Mouse (Mus musculus): Measurements from ENCODE around the gene Scg5.
A peak's percentile ranks its signal among the peaks of the same experiment; 100 is the strongest.

Gene Scg5

DNA sequence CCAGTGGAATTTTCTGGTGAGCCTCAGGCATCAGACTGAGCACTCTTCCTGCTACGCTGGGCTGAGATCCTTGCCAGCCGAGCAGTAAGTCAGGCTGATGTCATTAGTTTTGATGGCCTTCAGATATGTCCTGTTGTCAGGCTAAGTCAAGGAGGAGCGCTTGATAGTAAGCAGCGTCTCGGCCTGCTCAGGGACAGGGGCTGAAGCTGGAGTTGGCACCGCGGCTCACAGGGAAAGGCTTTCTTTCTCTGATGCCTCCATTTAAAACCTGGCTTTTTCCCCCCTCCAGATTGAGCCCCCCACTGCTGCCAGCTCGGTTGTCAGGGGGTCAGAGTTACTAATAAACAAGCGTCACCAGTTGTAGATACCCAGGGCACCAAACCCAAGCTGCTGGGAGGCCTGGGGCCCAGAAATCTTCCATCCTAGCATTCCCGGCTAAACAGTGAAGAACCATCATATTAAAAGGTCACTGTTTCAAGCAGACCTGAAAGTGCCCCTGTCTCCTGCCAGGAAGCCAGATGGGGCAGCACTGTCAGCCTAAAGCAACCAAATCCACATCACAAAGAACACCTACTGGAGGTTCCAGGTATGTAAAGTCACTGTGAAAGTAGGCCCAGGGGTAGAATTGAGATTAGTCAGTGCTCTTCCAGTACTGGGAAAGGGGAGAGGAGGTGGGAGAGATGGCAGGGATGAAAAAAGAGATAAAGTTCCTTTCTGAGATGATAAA is 21.9 kb downstream of the Scg5 start:
- no peak for DNase-seq (ENCODE audit: low spot score in 2 of 2)

DNA sequence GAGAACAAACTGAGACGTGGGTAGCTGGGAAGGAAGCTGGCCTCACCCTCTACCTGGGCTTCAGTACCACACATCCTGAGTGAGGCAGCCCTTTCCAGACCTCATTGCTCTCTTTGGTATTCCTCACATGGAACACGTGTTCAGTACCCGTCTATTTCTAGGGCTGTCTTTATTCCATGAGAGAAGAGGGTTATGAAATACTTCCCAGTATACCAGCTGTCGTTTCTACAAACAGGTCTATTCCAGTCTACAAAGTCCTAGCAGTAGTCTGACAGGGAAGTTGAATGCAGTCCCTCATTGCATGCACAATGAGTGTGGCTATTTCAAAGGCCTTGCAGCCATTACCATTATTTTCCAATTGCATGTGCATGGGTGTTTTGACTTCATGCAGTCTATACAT is 23.2 kb downstream of the Scg5 start:
- DNase-seq (ENCODE audit: low spot score in 2 of 2), result no peak

DNA sequence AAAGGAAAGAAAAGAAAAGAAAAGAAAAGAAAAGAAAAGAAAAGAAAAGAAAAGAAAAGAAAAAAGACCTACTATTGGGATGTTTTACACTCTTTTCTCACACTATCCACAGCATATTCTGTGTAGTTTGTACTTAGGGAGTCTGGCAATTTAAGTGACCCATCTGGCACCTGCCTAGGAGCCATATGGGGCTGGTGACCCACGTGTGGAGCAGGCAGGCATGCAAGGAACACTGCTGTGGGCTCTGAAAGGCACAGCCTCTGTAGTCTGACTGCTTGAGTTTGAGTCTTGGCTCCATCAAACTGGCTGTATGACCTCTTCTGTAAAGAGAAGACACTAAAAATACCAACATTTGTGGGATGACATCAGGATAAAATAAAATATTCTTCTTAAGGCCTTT is 25.2 kb downstream of the Scg5 start:
- DNase-seq (ENCODE audit: low spot score in 2 of 2), result no peak

DNA sequence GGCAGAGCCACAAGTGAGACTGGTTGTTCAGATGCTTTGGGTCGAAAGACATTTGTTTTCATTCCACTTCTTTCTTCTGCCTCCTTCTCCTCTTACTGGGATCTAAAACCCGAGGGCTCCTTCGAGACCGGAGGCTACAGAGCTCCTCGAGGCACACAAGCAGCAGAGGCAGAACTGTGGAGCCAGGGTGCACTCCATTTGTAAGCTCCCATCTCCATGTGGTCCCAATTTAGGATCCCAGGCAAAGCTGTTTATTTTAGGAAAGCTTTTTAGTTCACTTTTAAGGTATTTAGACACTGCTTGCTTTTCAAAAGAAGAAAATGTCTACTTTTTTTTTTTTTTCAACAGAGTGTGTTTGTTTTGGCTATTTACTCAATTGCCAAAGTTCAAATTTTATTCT is 28.1 kb downstream of the Scg5 start:
- DNase-seq (ENCODE audit: low spot score in 2 of 2), result no peak

DNA sequence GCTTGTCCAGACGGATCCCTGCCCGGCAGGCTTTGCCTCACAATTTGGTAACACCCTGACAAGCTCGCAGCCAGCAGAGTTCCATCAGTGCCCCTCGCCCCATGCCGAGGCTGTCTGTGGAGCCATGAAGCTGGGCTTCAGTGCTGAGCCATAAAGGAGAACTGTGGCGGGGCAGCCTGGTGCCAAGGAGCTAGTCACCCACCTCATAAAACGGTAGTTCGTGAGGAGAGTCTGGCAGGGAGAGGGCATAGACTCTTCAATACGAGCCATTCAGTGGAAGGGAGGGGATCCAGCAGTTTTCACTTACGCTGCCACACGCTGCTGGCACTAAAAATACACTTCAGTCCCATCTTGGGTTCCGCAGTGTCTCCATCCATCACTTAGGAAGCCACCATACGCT is 30.3 kb downstream of the Scg5 start:
- DNase-seq (ENCODE audit: low spot score in 2 of 2), result no peak

GRCm38 (mm10) chr2:113795186-113795585 is 33.7 kb downstream of the Scg5 start:
- DNase-seq (ENCODE audit: low spot score in 2 of 2), result no peak

DNA sequence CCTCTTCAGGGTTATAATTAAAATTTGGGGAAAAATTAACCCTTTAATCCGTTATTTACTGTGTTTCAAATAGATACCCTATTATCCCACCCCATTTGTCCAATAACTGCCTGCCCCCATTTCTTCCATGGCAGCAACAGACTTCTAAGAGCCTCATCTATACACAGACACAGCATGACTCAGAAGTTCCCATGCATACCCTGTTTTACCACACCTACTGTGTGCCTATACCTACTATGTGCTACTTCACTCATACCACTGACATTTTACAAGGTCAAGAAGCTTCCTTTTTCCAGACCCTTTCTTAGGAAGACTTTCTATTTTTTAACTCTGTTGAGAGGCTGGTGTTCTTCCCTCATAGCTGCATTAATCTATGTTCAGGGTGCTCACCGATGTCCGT is 35.4 kb downstream of the Scg5 start:
- no peak for DNase-seq (ENCODE audit: low spot score in 2 of 2)

- DNase-seq (ENCODE audit: low spot score in 2 of 2), result no peak
Observed at GRCm38 (mm10) chr2:113788821-113789387, 40.0 kb downstream of the Scg5 start.

DNA sequence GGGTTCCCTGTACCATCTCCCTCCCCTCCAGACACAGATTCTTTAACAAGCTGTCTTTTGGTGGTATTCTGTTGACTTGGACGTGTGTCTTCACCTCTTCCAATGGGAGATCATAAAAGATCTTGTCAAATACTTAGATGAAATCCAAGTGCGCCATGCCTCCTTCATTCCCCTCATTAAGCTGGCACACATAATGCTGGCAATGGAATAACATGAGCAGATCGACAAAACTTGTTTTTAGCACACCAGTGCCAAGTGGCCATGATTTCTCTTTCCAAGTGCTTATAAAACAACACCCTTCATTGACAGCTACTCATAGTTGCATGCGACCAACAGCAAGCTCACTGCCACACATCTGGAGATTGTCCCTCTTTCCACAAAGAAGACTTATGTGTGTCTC is 41.0 kb downstream of the Scg5 start:
- no peak for DNase-seq (ENCODE audit: low spot score in 2 of 2)

- DNase-seq (ENCODE audit: low spot score in 2 of 2), result no peak
Observed at GRCm38 (mm10) chr2:113784851-113785250, 44.1 kb downstream of the Scg5 start.

DNA sequence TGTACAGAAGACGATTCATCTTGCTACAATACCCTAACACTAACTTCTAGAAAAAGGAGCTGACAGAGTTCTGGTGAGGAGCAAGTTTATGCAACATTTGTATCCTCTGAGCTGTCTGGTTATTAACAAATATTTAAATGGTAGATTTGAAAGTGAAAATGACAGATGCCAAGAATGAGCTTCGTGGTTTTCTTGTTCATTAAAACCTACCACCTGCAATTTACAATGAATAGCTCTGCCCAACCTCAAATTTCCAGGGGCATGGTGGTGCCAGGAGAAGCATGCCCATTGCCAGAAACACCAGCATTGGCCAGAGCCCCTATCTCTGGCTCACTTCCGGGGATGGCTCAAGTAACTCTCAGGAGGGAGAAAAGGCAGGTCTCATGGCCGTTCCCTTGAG is 47.4 kb downstream of the Scg5 start:
- DNase-seq (ENCODE audit: low spot score in 2 of 2), result no peak

DNA sequence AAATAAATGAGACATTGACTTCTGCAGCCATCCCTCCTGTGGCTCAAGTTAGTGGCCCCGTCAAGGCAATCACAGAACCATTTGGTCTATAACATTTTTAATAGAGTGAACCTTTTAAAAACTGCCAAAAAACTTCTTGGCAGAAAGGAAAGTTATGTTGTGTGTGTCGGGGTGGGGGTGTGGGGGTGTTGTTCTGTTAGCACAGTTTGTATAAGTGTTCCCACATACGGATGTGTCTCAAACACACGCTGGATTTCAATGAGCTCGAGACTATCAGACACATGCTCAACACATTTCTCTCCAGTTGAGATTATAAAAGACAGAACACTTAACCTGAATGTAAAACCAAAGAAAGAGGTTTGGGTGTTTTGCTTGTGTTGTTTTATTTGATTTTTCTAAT is 47.8 kb downstream of the Scg5 start:
- no peak for DNase-seq (ENCODE audit: low spot score in 2 of 2)

GRCm38 (mm10) chr2:113779336-113779735 is 49.6 kb downstream of the Scg5 start:
- DNase-seq (ENCODE audit: low spot score in 2 of 2), result peak in 1 of 2 experiments; percentile 29

DNA sequence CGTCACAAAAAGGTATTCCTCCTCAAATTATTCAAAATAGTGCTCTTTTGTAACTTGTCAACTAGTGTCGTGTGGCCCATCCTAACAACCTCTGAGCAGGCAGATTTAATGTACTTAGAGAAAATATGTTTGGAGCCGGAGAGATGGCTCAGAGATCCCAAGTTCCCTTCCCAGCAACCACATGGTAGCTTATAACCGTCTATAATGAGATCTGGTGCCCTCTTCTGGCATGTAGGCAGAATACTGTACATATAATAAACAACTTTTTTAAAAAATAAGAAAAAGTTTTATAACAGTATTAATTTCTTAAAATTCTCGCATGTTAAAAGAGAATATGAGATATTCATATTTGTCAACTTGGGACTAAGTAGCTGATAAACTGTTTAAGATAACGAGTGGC is 50.9 kb downstream of the Scg5 start:
- DNase-seq (ENCODE audit: low spot score in 2 of 2), result no peak

- no peak for DNase-seq (ENCODE audit: low spot score in 2 of 2)
Observed at GRCm38 (mm10) chr2:113776297-113776696, 52.6 kb downstream of the Scg5 start.

GRCm38 (mm10) chr2:113774150-113774805 is 54.6 kb downstream of the Scg5 start:
- DNase-seq (ENCODE audit: low spot score in 2 of 2), result no peak

DNA sequence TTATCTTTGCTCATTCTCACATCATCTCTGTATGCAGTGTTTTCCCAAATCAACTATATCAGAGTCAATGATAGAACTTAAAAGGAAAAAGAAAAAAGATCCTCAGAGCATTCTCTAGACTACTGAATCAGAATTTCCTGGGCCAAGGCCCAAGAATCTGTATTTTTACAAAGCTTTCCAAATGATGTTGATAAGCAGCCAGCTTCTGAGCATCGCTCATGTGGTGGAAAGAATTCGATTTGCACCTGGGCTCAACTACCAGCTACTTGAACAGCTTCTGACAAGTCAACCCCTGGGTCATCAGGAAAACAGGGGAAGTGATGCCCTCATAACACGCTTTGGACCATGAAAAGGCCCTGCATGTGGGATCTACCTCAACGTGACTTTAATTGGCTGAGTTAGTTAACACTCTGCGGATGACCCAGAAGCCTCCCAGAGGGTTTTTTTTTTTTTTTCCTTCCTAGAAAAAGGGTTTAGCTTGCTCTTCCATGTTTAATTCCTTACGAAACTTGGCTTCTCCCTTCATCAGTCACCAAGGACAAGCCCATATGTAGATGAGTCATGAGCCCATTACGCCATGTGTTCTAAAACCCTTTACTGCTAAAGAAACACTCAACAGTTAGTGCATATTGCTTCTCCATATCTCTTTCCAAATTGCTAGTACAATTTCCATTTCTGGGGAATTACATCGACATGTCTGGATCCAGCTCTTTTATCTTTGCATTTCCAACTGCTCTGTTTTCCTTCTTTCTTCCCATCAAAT is 60.2 kb downstream of the Scg5 start:
- DNase-seq (ENCODE audit: low spot score in 2 of 2), result no peak

DNA sequence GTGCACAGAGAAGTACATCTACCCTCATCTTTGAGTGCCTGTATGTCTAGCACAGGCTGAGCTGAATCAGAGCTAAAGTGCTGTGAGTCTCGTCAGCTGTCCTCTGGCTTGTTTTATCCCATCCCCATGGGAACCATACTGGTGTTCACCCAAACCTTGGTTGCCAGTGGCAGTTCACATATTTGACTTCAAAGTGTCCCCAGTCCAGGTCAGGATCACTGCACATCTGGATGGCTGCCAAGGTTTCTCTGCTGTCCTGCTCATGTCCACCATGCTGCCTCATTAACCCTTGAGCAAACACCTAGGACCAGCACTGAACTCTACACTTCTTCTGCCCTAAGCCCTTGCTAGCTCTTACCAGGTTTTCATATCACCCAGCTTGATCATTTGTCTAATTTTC is 63.0 kb downstream of the Scg5 start:
- no peak for DNase-seq (ENCODE audit: low spot score in 2 of 2)

DNA sequence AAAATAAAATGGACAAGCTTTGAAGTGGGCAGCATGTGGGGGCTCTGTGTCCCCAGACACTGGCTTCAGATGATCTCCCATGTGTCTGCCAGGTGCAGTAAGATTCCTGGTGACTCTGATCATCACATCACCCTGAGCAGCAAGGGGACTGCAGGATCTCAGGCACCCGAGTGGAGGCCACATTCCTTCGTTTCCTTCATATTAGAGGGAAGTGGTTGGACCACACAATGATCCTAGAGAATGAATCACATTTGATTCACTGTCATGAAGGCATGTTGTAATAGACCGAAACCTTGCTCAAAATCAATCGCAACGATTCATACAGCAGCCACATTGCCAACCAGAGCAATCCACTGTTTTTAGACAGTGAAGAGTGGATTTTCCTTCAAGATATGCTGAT is 64.0 kb downstream of the Scg5 start:
- DNase-seq (ENCODE audit: low spot score in 2 of 2), result no peak

DNA sequence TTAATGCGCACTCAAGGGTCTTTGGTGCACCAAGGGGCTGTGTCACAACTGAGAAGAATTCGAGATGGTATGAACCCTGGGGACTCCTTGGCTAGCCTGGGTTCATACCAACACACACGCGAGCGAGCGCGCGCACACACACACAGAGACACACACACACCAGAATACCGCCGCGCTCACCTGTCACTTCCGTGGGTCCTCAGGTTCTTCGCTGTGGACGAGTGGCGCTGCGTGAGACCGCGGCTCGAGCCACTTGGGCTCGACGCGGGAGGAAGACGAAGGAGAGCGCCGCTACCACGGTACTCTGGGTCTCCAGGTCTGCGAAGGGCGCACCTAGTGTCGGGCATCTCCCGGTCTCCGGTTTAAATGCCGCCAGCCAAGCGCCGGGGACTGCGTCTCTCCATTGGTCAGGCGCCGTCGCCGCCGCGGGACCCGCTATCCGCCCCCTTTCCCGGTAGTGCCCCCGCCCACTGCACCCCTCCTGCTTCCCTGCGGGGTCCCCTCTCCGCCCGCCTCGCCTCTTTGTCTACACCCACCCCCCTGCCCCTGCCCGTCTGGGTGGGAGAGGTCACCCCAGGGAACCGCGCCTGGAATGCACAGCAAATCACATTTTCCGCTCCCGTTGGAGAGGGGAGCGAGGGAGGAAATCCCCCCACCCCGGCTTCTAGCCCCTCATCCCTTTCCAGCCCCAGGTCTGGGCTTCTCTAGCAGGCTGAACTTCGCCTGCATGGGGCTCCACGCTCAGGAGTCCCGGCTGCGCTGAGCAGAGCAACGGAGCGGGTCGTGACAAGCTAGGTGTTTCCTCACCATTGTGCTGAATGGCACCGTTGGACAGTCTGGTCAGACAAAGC is 70.4 kb downstream of the Scg5 start, which contains the start of gene Grem1:
Gene Grem1 (minus strand): TSS at position 336 of the 851 bp plus-strand sequence.
- no peak for DNase-seq (ENCODE audit: low spot score in 2 of 2)

DNA sequence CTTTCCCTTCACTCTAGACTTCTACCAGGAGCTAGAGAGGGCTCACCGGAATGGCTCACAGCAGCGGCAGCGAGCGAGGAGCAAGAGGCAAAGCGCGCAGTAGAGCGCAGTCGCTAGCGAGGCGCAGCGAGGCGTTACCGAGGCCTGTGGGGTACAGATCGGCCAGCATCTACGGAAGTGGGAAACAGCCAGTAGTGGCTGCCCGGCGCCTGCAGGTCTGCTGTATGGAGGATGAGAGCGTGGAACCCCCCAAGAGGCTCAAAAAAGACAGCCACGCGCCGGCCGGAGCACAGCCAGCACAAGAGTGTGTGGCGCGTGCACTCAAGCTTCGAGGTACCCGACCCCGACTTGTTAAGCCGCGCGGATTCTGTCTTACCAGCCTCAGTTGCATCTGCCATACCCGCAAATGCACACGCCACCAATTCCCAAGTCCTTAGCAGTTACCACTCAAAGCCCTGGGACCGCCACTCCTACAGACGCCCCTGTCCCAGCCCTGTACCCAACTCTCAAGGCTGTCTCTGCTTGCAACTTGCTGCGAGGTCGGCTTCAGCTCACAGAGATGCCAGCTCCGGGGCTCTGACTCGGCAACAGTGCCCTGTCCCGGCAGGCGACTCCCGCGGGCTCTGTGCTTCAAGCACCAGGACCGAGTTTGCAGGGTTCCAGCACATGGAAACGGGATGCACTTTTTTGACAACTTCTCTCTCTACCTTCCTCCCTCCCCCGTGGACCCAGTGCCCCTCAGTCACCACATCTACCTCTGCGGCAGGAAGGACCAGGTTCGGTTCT is 71.2 kb downstream of the Scg5 start:
- peak in 1 of 2 experiments; percentile 38 for DNase-seq (ENCODE audit: low spot score in 2 of 2)

All from left cerebral cortex, adult 9 months (tissue).